Mouse (Mus musculus): ENCODE results near the gene Pphln1.

- TF ChIP-seq CTCF (IDR thresholded peaks at IDR 0.05; ENCODE audit: low read depth, low read length) (no peak), GATA1 (IDR thresholded peaks at IDR 0.05; ENCODE audit: borderline replicate concordance, low read length) (no peak), POLR2AphosphoS5 (IDR thresholded peaks at IDR 0.05; ENCODE audit: insufficient replicate concordance, low read depth, low read length) (no peak)
Observed at GRCm38 (mm10) chr15:93406492-93406891, 8.3 kb downstream of the Pphln1 start.

All from G1E (cell line).